Mouse (Mus musculus): Measurements from ENCODE around the gene Tbc1d25.

GRCm38 (mm10) chrX:8203105-8203504 lies 27.1 kb upstream of the Tbc1d25 start:
- TF ChIP-seq CTCF (IDR thresholded peaks at IDR 0.05; ENCODE audit: low read depth) (no peak), EP300 (optimal IDR thresholded peaks at IDR 0.05) (no peak)

Measured in stomach, postnatal 0 days (tissue).